Mouse (Mus musculus) CH12.LX (cell line): ENCODE measurements around the gene Gm47791. TPM values are rescaled to one million over a fixed set of nuclear protein-coding genes. Genes with fewer than 3 reads are reported as not detected.

Experiments used
- DNase-seq: peaks from one replicate; pipeline ENCODE4 v3.0.0-alpha.2; 2013; ENCODE audit errors: extremely low read depth
- H3K27ac ChIP-seq: 2 replicates; pipeline ENCODE4 v1.5.1; 2012; ENCODE audit warnings: low read depth, mild to moderate bottlenecking, control low read depth, moderate library complexity; ENCODE audit not compliant: insufficient read depth
- H3K27me3 ChIP-seq: replicated peaks from 2 replicates; pipeline ENCODE3; 2012; ENCODE audit warnings: inconsistent platforms
- H3K36me3 ChIP-seq, 2 experiments: replicated peaks in 1 of 2; 2 replicates each; pipeline versions ENCODE3 to v1.6.1; 2012; ENCODE audit warnings: inconsistent platforms in 1 of 2, low read length in 1 of 2, mild to moderate bottlenecking in 1 of 2, mixed read lengths in 1 of 2, moderate library complexity in 1 of 2; ENCODE audit not compliant: control insufficient read depth in 1 of 2, insufficient read depth in 1 of 2
- H3K4me1 ChIP-seq, 2 experiments: 2 replicates each; pipeline ENCODE4 v1.6.1; 2012; ENCODE audit warnings: inconsistent platforms in 1 of 2, moderate library complexity in 1 of 2; ENCODE audit not compliant: insufficient read depth in 2 of 2, control insufficient read depth in 1 of 2
- H3K4me2 ChIP-seq: 2 replicates; pipeline ENCODE4 v1.6.1; 2012; ENCODE audit warnings: low read depth, mild to moderate bottlenecking, control low read depth; ENCODE audit not compliant: poor library complexity, insufficient read depth, severe bottlenecking
- H3K4me3 ChIP-seq, 3 experiments: fragments of 150-350 bp in 1 of 3; sonication (generic) in 1 of 3; replicated peaks in 1 of 3; 2 replicates each; pipeline versions ENCODE3 to v1.5.1; 2011 to 2012; ENCODE audit warnings: low read depth in 2 of 3, low read length in 2 of 3, mild to moderate bottlenecking in 2 of 3, moderate library complexity in 2 of 3, control low read depth in 1 of 3, improper control_type of control experiment in 1 of 3, inconsistent platforms in 1 of 3, mixed read lengths in 1 of 3; ENCODE audit not compliant: poor library complexity in 1 of 3
- H3K79me2 ChIP-seq: replicated peaks from 2 replicates; pipeline ENCODE4 v1.6.1; 2012; ENCODE audit warnings: mild to moderate bottlenecking, moderate library complexity; ENCODE audit not compliant: control insufficient read depth, poor library complexity, insufficient read depth, severe bottlenecking; ENCODE audit errors: extremely low read depth
- H3K9ac ChIP-seq: 2 replicates; pipeline ENCODE4 v1.6.1; 2012; ENCODE audit warnings: low read depth, mild to moderate bottlenecking, control low read depth, moderate library complexity; ENCODE audit not compliant: insufficient read depth
- H3K9me3 ChIP-seq: replicated peaks from 2 replicates; pipeline ENCODE3; 2012; ENCODE audit warnings: low read length, inconsistent platforms, mixed read lengths
- BHLHE40 ChIP-seq: IDR thresholded peaks from 2 replicates; pipeline ENCODE4 v1.6.1; 2011; ENCODE audit warnings: mild to moderate bottlenecking, low read depth, low read length, improper control_type of control experiment
- CHD1 ChIP-seq: IDR thresholded peaks from 2 replicates; pipeline ENCODE4 v1.6.1; 2012; ENCODE audit warnings: low read depth, low read length, improper control_type of control experiment, inconsistent platforms
- CHD2 ChIP-seq: IDR thresholded peaks from 2 replicates; pipeline ENCODE4 v1.6.1; 2011; ENCODE audit warnings: low read length, improper control_type of control experiment
- CTCF ChIP-seq, 2 experiments: IDR thresholded peaks in 1 of 2; conservative IDR thresholded peaks in 1 of 2; 2 replicates each; pipeline ENCODE4 v1.5.1; 2011 to 2012; ENCODE audit warnings: low read depth in 2 of 2, low read length in 2 of 2, improper control_type of control experiment in 1 of 2, inconsistent platforms in 1 of 2, mild to moderate bottlenecking in 1 of 2, moderate library complexity in 1 of 2
- E2F4 ChIP-seq: IDR thresholded peaks from 2 replicates; pipeline ENCODE4 v1.6.1; 2011; ENCODE audit warnings: low read depth, low read length, improper control_type of control experiment; ENCODE audit not compliant: insufficient replicate concordance
- ELF1 ChIP-seq: IDR thresholded peaks from 2 replicates; pipeline ENCODE4 v1.6.1; 2014; ENCODE audit warnings: low read depth, mild to moderate bottlenecking, inconsistent platforms, low read length, improper control_type of control experiment
- ETS1 ChIP-seq: conservative IDR thresholded peaks from 2 replicates; pipeline ENCODE4 v1.6.1; 2012; ENCODE audit warnings: low read depth, mild to moderate bottlenecking, inconsistent platforms, low read length, improper control_type of control experiment, moderate library complexity
- IRF4 ChIP-seq: IDR thresholded peaks from 2 replicates; pipeline ENCODE4 v1.6.1; 2014; ENCODE audit warnings: low read depth, mild to moderate bottlenecking, inconsistent platforms, low read length, improper control_type of control experiment
- KAT2A ChIP-seq: IDR thresholded peaks from 2 replicates; pipeline ENCODE4 v1.6.1; 2012; ENCODE audit warnings: low read length, improper control_type of control experiment, inconsistent platforms; ENCODE audit not compliant: insufficient replicate concordance
- MAX ChIP-seq: IDR thresholded peaks from 2 replicates; pipeline ENCODE4 v1.6.1; 2011; ENCODE audit warnings: low read length, improper control_type of control experiment
- MEF2A ChIP-seq: IDR thresholded peaks from 2 replicates; pipeline ENCODE4 v1.6.1; 2014; ENCODE audit warnings: low read depth, mild to moderate bottlenecking, inconsistent platforms, low read length, improper control_type of control experiment, borderline replicate concordance
- PAX5 ChIP-seq: IDR thresholded peaks from 2 replicates; pipeline ENCODE4 v1.6.1; 2012; ENCODE audit warnings: low read length, inconsistent platforms, mixed read lengths
- POLR2A ChIP-seq: IDR thresholded peaks from 2 replicates; pipeline ENCODE4 v1.6.1; 2011; ENCODE audit warnings: low read depth, mild to moderate bottlenecking, improper control_type of control experiment, low read length
- RAD21 ChIP-seq: IDR thresholded peaks from 2 replicates; pipeline ENCODE4 v1.6.1; 2011; ENCODE audit warnings: low read depth, mild to moderate bottlenecking, low read length, improper control_type of control experiment, moderate library complexity
- SIN3A ChIP-seq: IDR thresholded peaks from 2 replicates; pipeline ENCODE4 v1.6.1; 2012; ENCODE audit warnings: low read length, improper control_type of control experiment, inconsistent platforms
- SMC3 ChIP-seq: IDR thresholded peaks from 2 replicates; pipeline ENCODE4 v1.6.1; 2011; ENCODE audit warnings: low read depth, low read length, improper control_type of control experiment
- TBP ChIP-seq: conservative IDR thresholded peaks from 2 replicates; pipeline ENCODE4 v1.6.1; 2011; ENCODE audit warnings: low read depth, low read length, improper control_type of control experiment
- TCF12 ChIP-seq: IDR thresholded peaks from 2 replicates; pipeline ENCODE4 v1.6.1; 2014; ENCODE audit warnings: low read depth, mild to moderate bottlenecking, inconsistent platforms, low read length, improper control_type of control experiment
- UBTF ChIP-seq: IDR thresholded peaks from 2 replicates; pipeline ENCODE4 v1.6.1; 2012; ENCODE audit warnings: low read depth, mild to moderate bottlenecking, inconsistent platforms, low read length, improper control_type of control experiment, moderate library complexity
- USF1 ChIP-seq: IDR thresholded peaks from 2 replicates; pipeline ENCODE4 v1.6.1; 2014; ENCODE audit warnings: low read depth, mild to moderate bottlenecking, inconsistent platforms, low read length, improper control_type of control experiment
- USF2 ChIP-seq: conservative IDR thresholded peaks from 2 replicates; pipeline ENCODE4 v1.6.1; 2011; ENCODE audit warnings: low read depth, low read length, improper control_type of control experiment
- ZKSCAN1 ChIP-seq: IDR thresholded peaks from 2 replicates; pipeline ENCODE4 v1.6.1; 2012; ENCODE audit warnings: low read depth, inconsistent platforms, low read length, improper control_type of control experiment, borderline replicate concordance
- ZMIZ1 ChIP-seq: IDR thresholded peaks from 2 replicates; pipeline ENCODE4 v1.6.1; 2012; ENCODE audit warnings: low read depth, mild to moderate bottlenecking, inconsistent platforms, low read length, improper control_type of control experiment
- dilution Hi-C: fragments of 300-500 bp; cut with MboI; formaldehyde crosslinking; loops from 2 replicates; pipeline ENCODE4 v1.14.3; 2020; ENCODE audit warnings: low sequenced_read_pairs; ENCODE audit not compliant: extremely low pct_unique_long_range_greater_than_20kb, extremely low pct_ligation_motif_present
- in situ Hi-C: fragments of 300-500 bp; cut with MboI; formaldehyde crosslinking; loops from 3 replicates; pipeline ENCODE4 v1.14.3; 2019; ENCODE audit warnings: low sequenced_read_pairs, low pct_ligation_motif_present, low pct_unique_long_range_greater_than_20kb, mixed read lengths
- polyA plus RNA-seq: library from polyadenylated mRNA; unstranded; fragments of >175 nt; gene quantifications from 2 replicates; pipeline ENCODE4 v1.2.1, GENCODE M21; 2012; ENCODE audit warnings: low read depth; ENCODE audit not compliant: insufficient read length
- total RNA-seq, 2 experiments: library from RNA; depleted of rRNA; stranded (reverse); fragments of 300-350 nt in 1 of 2; fragments of >200 nt in 1 of 2; gene quantifications; 2 replicates each; pipeline ENCODE4 v1.2.3; 2012 to 2014

Gm47791 gene
- total and polyA plus RNA-seq, 3 experiments, result not detected

DNA sequence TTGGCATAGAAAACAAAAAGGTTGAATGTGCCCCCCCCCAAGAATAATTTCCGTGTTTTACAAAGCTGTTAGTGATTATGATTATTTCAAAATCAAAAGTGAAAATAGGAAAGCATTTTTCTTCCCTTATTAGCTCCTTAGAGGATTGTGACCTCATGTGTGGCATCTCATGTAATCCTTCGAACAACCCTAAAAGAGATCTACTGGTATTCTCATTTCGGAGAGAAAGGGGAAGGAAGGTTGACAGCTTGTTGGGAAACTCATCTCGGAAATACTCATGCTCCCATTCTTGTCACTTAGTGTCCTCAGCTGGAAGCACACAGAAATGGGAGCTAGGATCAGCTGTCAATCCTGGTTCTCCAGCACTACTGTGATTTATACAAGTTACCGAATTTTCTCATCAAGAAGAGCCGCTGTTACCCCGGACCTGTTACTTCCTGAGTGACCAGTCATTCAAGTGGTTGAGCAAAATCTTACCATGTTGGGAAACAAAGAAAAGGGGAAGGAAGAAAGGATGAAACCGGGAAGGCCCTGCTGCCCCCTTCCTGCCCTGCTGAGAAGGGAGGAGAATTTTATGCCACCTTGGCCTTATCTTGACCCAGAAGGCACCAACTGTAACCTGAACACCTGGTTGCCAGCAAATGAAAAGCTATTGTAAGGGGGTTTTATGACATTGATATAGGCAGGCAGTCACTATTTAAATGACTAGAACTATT is 9.4 kb downstream of the Gm47791 start:
- Histone ChIP-seq H3K4me1 (no peaks in the 10 kb centered on the region), H3K27ac (no peak overlapping the region), H3K9ac (no peak overlapping the region), H3K27me3 (no peaks in the 10 kb centered on the region), H3K4me3 (no peak overlapping the region), H3K36me3 (peaks cover 0 to 41% of the 10 kb centered on the region in 2 experiments), H3K4me2 (no peak overlapping the region), H3K79me2 (no peaks in the 10 kb centered on the region), H3K9me3 (no peaks in the 10 kb centered on the region)
- in situ Hi-C loops (loop anchor here (25.0 kb wide), 1 partner anchor 199 kb away; no protein-coding TSS in a partner anchor), dilution Hi-C loops (no loop called here)
- no peak for TF ChIP-seq MAX
- TF ChIP-seq TCF12, result no peak
- no peak for TF ChIP-seq USF1
- TF ChIP-seq ETS1, result no peak
- no peak for TF ChIP-seq TBP
- no peak for TF ChIP-seq PAX5
- no peak for TF ChIP-seq BHLHE40
- TF ChIP-seq SIN3A, result no peak
- no peak for TF ChIP-seq ELF1
- no peak for DNase-seq

DNA sequence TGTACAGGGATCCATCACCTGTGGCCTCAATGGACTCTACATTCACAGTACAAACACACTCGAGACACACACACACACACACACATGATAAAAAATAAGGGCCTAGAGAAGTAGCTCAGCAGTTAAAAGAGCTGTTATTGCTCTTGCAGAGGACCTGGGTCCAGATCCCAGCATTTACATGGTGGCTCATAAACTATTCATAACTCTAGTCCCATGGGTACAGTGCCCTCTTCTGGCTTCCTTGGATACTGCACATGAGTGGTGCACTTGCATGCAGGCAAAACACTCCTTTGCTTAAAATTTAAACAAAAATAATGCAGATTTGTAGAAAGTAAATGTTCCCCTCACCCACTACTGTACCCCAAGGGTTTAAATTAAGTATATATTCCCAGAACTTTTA is 11.5 kb downstream of the Gm47791 start:
- no peaks in the 10 kb centered on the region for H3K27me3 ChIP-seq
- H3K4me2 ChIP-seq, result no peak overlapping the region
- peak; percentile 32 for DNase-seq
- no peaks in the 10 kb centered on the region for H3K9me3 ChIP-seq
- H3K27ac ChIP-seq, result no peak overlapping the region
- in situ Hi-C loops (loop anchor here (25.0 kb wide), 1 partner anchor 197 kb away; no protein-coding TSS in a partner anchor), dilution Hi-C loops (no loop called here)
- no peaks in the 10 kb centered on the region for H3K4me1 ChIP-seq
- TF ChIP-seq RAD21 (peak; percentile 27), ZMIZ1 (no peak), SMC3 (0 out of 2 replicates have a peak, but pooled peaks have one; percentile 7), IRF4 (no peak), KAT2A (no peak), CHD1 (no peak), MAX (no peak), POLR2A (no peak), CHD2 (no peak), UBTF (no peak), MEF2A (no peak), ZKSCAN1 (no peak), E2F4 (no peak), TCF12 (no peak), USF2 (no peak), CTCF (conservative IDR thresholded peaks at IDR 0.05 in 1 of 2, IDR thresholded peaks at IDR 0.05 in 1 of 2; ENCODE audit: low read depth in 2 of 2, low read length in 2 of 2) (peak; percentile 52 to 54)
- H3K79me2 ChIP-seq, result no peaks in the 10 kb centered on the region
- peaks cover 10 to 57% of the 10 kb centered on the region in 2 experiments for H3K36me3 ChIP-seq
- no peak overlapping the region for H3K9ac ChIP-seq
- no peak overlapping the region for H3K4me3 ChIP-seq
